ENCODE assay signal across 31 mouse cellular contexts in the genomic region with DNA sequence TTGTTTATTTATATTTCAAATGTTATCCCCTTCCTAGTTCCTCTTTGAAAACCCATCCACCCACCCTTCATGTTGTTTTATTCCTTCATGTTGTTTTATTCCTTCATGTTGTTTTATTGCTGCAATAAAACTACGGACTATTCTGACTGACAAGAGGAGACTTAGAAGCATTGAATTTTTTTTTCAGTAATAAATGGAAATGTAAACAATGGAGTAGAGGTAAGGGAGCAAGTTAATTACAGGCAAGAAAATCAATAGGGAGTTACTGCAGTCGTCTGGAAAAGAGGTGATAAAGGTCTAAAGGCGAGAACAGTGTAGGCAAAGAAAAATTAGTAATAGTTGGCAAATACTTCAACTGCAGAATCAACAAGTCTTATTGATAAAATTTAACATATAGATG.
"Had no signal": no experiment of that assay in that cellular context is flagged by ENCODE, and none has a peak within 500 bp of the region (broad histone marks: within the 10 kb centered on the region; RNA-seq: fewer than 3 reads in every experiment).

No protein-coding gene starts in this region.

- H3K9ac ChIP-seq: limb, embryonic 12.5 days; limb, embryonic 13.5 days; limb, embryonic 15.5 days; liver, embryonic 12.5 days; liver, embryonic 13.5 days; liver, embryonic 14.5 days; liver, embryonic 15.5 days; liver, postnatal 0 days; lung, embryonic 14.5 days; lung, embryonic 15.5 days; midbrain, embryonic 12.5 days; midbrain, embryonic 13.5 days; midbrain, embryonic 15.5 days had no signal

- ATAC-seq: liver, embryonic 12.5 days; liver, postnatal 0 days; lung, postnatal 0 days; midbrain, embryonic 13.5 days; midbrain, embryonic 15.5 days; midbrain, embryonic 16.5 days had no signal

- DNase-seq: left cerebral cortex, postnatal 4 days; liver; liver, embryonic 13.5 days; liver, postnatal 0 days; lung, adult 18-20 months; lung, adult 2 months; lung, embryonic 14.5 days; lung, postnatal 10 days; lung, postnatal 14 days; lung, postnatal 36 days; lung, postnatal 4 days; midbrain, embryonic 14.5 days had no signal

- H3K4me2 ChIP-seq: limb, embryonic 12.5 days; limb, embryonic 13.5 days; limb, embryonic 15.5 days; liver, embryonic 11.5 days; liver, embryonic 12.5 days; liver, embryonic 13.5 days; liver, embryonic 15.5 days; lung, embryonic 14.5 days; lung, embryonic 15.5 days; midbrain, embryonic 11.5 days; midbrain, embryonic 12.5 days; midbrain, embryonic 13.5 days; midbrain, embryonic 15.5 days had no signal

- H3K9me3 ChIP-seq: limb, embryonic 10.5 days; limb, embryonic 15.5 days; liver, embryonic 12.5 days; liver, embryonic 13.5 days; liver, embryonic 15.5 days; lung, embryonic 15.5 days; megakaryocyte, embryonic 14.5 days; midbrain, embryonic 10.5 days; midbrain, embryonic 12.5 days; midbrain, embryonic 13.5 days; midbrain, embryonic 15.5 days had no signal

- H3K36me3 ChIP-seq: limb, embryonic 10.5 days; limb, embryonic 12.5 days; limb, embryonic 13.5 days; limb, embryonic 15.5 days; liver, embryonic 12.5 days; liver, embryonic 13.5 days; liver, embryonic 15.5 days; lung, embryonic 15.5 days; midbrain, embryonic 10.5 days; midbrain, embryonic 12.5 days; midbrain, embryonic 13.5 days; midbrain, embryonic 15.5 days had no signal

- H3K27me3 ChIP-seq: limb, embryonic 12.5 days; limb, embryonic 13.5 days; limb, embryonic 15.5 days; liver, embryonic 12.5 days; liver, embryonic 13.5 days; liver, embryonic 15.5 days; lung, embryonic 15.5 days; megakaryocyte, embryonic 14.5 days; midbrain, embryonic 12.5 days; midbrain, embryonic 13.5 days; midbrain, embryonic 15.5 days had no signal

- H3K4me1 ChIP-seq: limb, embryonic 10.5 days; limb, embryonic 12.5 days; limb, embryonic 13.5 days; limb, embryonic 15.5 days; liver, embryonic 12.5 days; liver, embryonic 13.5 days; liver, embryonic 15.5 days; lung, embryonic 15.5 days; megakaryocyte, embryonic 14.5 days; midbrain, embryonic 10.5 days; midbrain, embryonic 12.5 days; midbrain, embryonic 13.5 days; midbrain, embryonic 15.5 days had no signal

- H3K27ac ChIP-seq: limb, embryonic 10.5 days; limb, embryonic 12.5 days; limb, embryonic 13.5 days; limb, embryonic 15.5 days; liver, embryonic 12.5 days; liver, embryonic 13.5 days; liver, embryonic 14.5 days; liver, embryonic 15.5 days; lung, embryonic 15.5 days; macrophage; midbrain, embryonic 10.5 days; midbrain, embryonic 12.5 days; midbrain, embryonic 13.5 days; midbrain, embryonic 15.5 days had no signal

- H3K4me3 ChIP-seq: limb, embryonic 10.5 days; limb, embryonic 12.5 days; limb, embryonic 13.5 days; limb, embryonic 15.5 days; liver, embryonic 12.5 days; liver, embryonic 13.5 days; liver, embryonic 15.5 days; lung, embryonic 15.5 days; megakaryocyte, embryonic 14.5 days; midbrain, embryonic 10.5 days; midbrain, embryonic 12.5 days; midbrain, embryonic 13.5 days; midbrain, embryonic 15.5 days; myocyte had no signal
